Mouse (Mus musculus) intestine, embryonic 16.5 days (tissue): ENCODE measurements around the gene Slc32a1. TPM values are rescaled to one million over a fixed set of nuclear protein-coding genes. Genes with fewer than 3 reads are reported as not detected.
A peak's percentile ranks its signal among the peaks of the same experiment; 100 is the strongest.

Source experiments
- ATAC-seq: fragments of 200-750 bp; cut with Nextera tagmentation; 2 replicates; pipeline ENCODE4 v1.8.0; 2017; ENCODE audit warnings: moderate TSS enrichment, moderate library complexity
- H3K27ac ChIP-seq: fragments of 300-500 bp; sonication (generic); 2 replicates; pipeline ENCODE4 v1.5.1; 2014; ENCODE audit warnings: mild to moderate bottlenecking, low read length
- H3K27me3 ChIP-seq: fragments of 300-500 bp; sonication (generic); replicated peaks from 2 replicates; pipeline ENCODE4 v1.6.1; 2014; ENCODE audit warnings: low read length, control low read depth, mixed read lengths; ENCODE audit not compliant: control insufficient read depth, insufficient read depth
- H3K36me3 ChIP-seq: fragments of 300-500 bp; sonication (generic); 2 replicates; pipeline ENCODE4 v1.6.1; 2014; ENCODE audit warnings: low read length, control low read depth; ENCODE audit not compliant: control insufficient read depth, insufficient read depth
- H3K4me1 ChIP-seq: fragments of 300-500 bp; sonication (generic); 2 replicates; pipeline ENCODE4 v1.6.1; 2014; ENCODE audit warnings: low read length, control low read depth, mixed read lengths; ENCODE audit not compliant: control insufficient read depth, insufficient read depth
- H3K4me2 ChIP-seq: fragments of 300-500 bp; sonication (generic); 2 replicates; pipeline ENCODE4 v1.6.1; 2014; ENCODE audit warnings: low read depth, low read length, control low read depth
- H3K4me3 ChIP-seq: fragments of 300-500 bp; sonication (generic); 2 replicates; pipeline ENCODE4 v1.5.1; 2014; ENCODE audit warnings: mild to moderate bottlenecking, low read length
- H3K9ac ChIP-seq: fragments of 300-500 bp; sonication (generic); 2 replicates; pipeline ENCODE4 v1.6.1; 2014; ENCODE audit warnings: low read depth, low read length
- H3K9me3 ChIP-seq: fragments of 300-500 bp; sonication (generic); 2 replicates; pipeline ENCODE4 v1.6.1; 2016; ENCODE audit warnings: low read length, control low read depth; ENCODE audit not compliant: control insufficient read depth
- WGBS: fragments of 180-500 bp; shearing (Covaris S2); extraction: QIAGEN DNeasy Blood & Tissue Kit; methylation state at CpG from one replicate; pipeline ENCODE4 v1.1.7; 2014; 5-methylcytosine and 5-hydroxymethylcytosine counted together
- polyA plus RNA-seq: library from polyadenylated mRNA; unstranded; fragments of >200 nt; fragmentation: Nextera tagmentation; extraction: Ambion mirVana; gene quantifications from 2 replicates; pipeline ENCODE4 v1.2.1, GENCODE M21; 2015

Gene Slc32a1
- polyA plus RNA-seq: not detected in 2 replicates

GRCm38 (mm10) chr2:158610488-158611325, at the start of gene Slc32a1:
Gene Slc32a1, plus strand, starts transcription at chr2:158610767.
- no peaks in the 10 kb centered on the region for H3K9me3 ChIP-seq
- no peak; the same call in 1 of the 2 replicates for ATAC-seq
- WGBS: 1% methylated on average over 76 of the region's 77 CpGs
- no peak within 1 kb of the TSS for H3K27ac ChIP-seq
- peaks cover 87% of the 10 kb centered on the region for H3K27me3 ChIP-seq
- no peak within 1 kb of the TSS for H3K9ac ChIP-seq
- H3K4me3 ChIP-seq: peak within 1 kb of the TSS; percentile 16
- H3K36me3 ChIP-seq: no peaks in the 10 kb centered on the region
- H3K4me2 ChIP-seq: 0 out of 2 replicates have a peak within 1 kb of the TSS, but pooled peaks have one; percentile 5
- H3K4me1 ChIP-seq: peaks cover 4% of the 10 kb centered on the region

- Histone ChIP-seq H3K4me1 (peaks cover 3% of the 10 kb centered on the region; the same call in 1 of the 2 replicates), H3K9ac (no peak overlapping the region), H3K4me2 (no peak overlapping the region), H3K4me3 (no peak overlapping the region), H3K27ac (no peak overlapping the region), H3K9me3 (no peaks in the 10 kb centered on the region), H3K27me3 (0 out of 2 replicates have a peak, but pooled peaks cover 5% of the 10 kb centered on the region), H3K36me3 (no peaks in the 10 kb centered on the region)
- 19% methylated on average over 9 of the region's 9 CpGs for WGBS
- no peak for ATAC-seq
These were observed 49.8 kb upstream of the Slc32a1 start for GRCm38 (mm10) chr2:158560801-158561200.

- Histone ChIP-seq H3K36me3 (no peaks in the 10 kb centered on the region), H3K27me3 (0 out of 2 replicates have a peak, but pooled peaks cover 5% of the 10 kb centered on the region), H3K27ac (no peak overlapping the region), H3K4me3 (no peak overlapping the region), H3K9ac (no peak overlapping the region), H3K4me2 (no peak overlapping the region), H3K4me1 (no peaks in the 10 kb centered on the region), H3K9me3 (no peaks in the 10 kb centered on the region)
- 40% methylated on average over 3 of the region's 3 CpGs for WGBS
- ATAC-seq: no peak
These were observed 49.0 kb upstream of the Slc32a1 start for GRCm38 (mm10) chr2:158561371-158562144.

GRCm38 (mm10) chr2:158570421-158571081, 40.0 kb upstream of the Slc32a1 start:
- Histone ChIP-seq H3K4me1 (no peaks in the 10 kb centered on the region), H3K27ac (no peak overlapping the region), H3K27me3 (no peaks in the 10 kb centered on the region), H3K9me3 (no peaks in the 10 kb centered on the region), H3K4me2 (no peak overlapping the region), H3K9ac (no peak overlapping the region), H3K36me3 (no peaks in the 10 kb centered on the region), H3K4me3 (no peak overlapping the region)
- WGBS: 19% methylated on average over 13 of the region's 13 CpGs
- 0 out of 2 replicates have a peak, but pooled peaks have one; percentile 44 for ATAC-seq

- Histone ChIP-seq H3K4me1 (no peaks in the 10 kb centered on the region), H3K9ac (no peak overlapping the region), H3K4me3 (no peak overlapping the region), H3K36me3 (no peaks in the 10 kb centered on the region), H3K27ac (no peak overlapping the region), H3K27me3 (no peaks in the 10 kb centered on the region), H3K9me3 (no peaks in the 10 kb centered on the region), H3K4me2 (no peak overlapping the region)
- ATAC-seq: no peak
- WGBS: 69% methylated on average over 4 of the region's 4 CpGs
These were observed 30.6 kb upstream of the Slc32a1 start for GRCm38 (mm10) chr2:158579979-158580378.

GRCm38 (mm10) chr2:158584621-158585358, 25.8 kb upstream of the Slc32a1 start:
- Histone ChIP-seq H3K4me1 (no peaks in the 10 kb centered on the region), H3K27ac (no peak overlapping the region), H3K36me3 (no peaks in the 10 kb centered on the region), H3K9me3 (no peaks in the 10 kb centered on the region), H3K4me2 (no peak overlapping the region), H3K27me3 (no peaks in the 10 kb centered on the region), H3K9ac (no peak overlapping the region), H3K4me3 (no peak overlapping the region)
- ATAC-seq: no peak
- WGBS: 9% methylated on average over 12 of the region's 12 CpGs

GRCm38 (mm10) chr2:158588524-158589271, 21.9 kb upstream of the Slc32a1 start:
- no peaks in the 10 kb centered on the region for H3K4me1 ChIP-seq
- H3K9me3 ChIP-seq: no peaks in the 10 kb centered on the region
- H3K27ac ChIP-seq: no peak overlapping the region
- no peak overlapping the region for H3K4me3 ChIP-seq
- H3K9ac ChIP-seq: no peak overlapping the region
- 35% methylated on average over 8 of the region's 8 CpGs for WGBS
- no peaks in the 10 kb centered on the region for H3K36me3 ChIP-seq
- H3K4me2 ChIP-seq: no peak overlapping the region
- no peak for ATAC-seq
- no peaks in the 10 kb centered on the region for H3K27me3 ChIP-seq

GRCm38 (mm10) chr2:158590495-158590894, 20.1 kb upstream of the Slc32a1 start:
- no peak for ATAC-seq
- no peaks in the 10 kb centered on the region for H3K36me3 ChIP-seq
- 52% methylated on average over 3 of the region's 3 CpGs for WGBS

More at GRCm38 (mm10) chr2:158590495-158590894, 20.1 kb upstream of the Slc32a1 start:
- no peaks in the 10 kb centered on the region for H3K9me3 ChIP-seq
- H3K27ac ChIP-seq: no peak overlapping the region
- no peaks in the 10 kb centered on the region for H3K4me1 ChIP-seq
- no peak overlapping the region for H3K9ac ChIP-seq
- no peak overlapping the region for H3K4me3 ChIP-seq
- 0 out of 2 replicates have a peak, but pooled peaks cover 3% of the 10 kb centered on the region for H3K27me3 ChIP-seq
- H3K4me2 ChIP-seq: no peak overlapping the region
